Mouse (Mus musculus) brain, embryonic 14.5 days (tissue): ENCODE data around the gene Emilin3.

Source experiments
- CTCF ChIP-seq: fragments of 200-500 bp; IDR thresholded peaks from 2 replicates; pipeline ENCODE4 v1.5.1; 2012; ENCODE audit warnings: inconsistent platforms, mild to moderate bottlenecking, moderate library complexity, borderline replicate concordance; ENCODE audit not compliant: insufficient read depth, insufficient read length; ENCODE audit errors: extremely low read depth
- POLR2A ChIP-seq: fragments of 200-500 bp; IDR thresholded peaks from 2 replicates; pipeline ENCODE4 v1.6.1; 2012; ENCODE audit warnings: mild to moderate bottlenecking, inconsistent platforms, borderline replicate concordance; ENCODE audit not compliant: poor library complexity, insufficient read depth, insufficient read length, severe bottlenecking; ENCODE audit errors: extremely low read depth

GRCm38 (mm10) chr2:160872395-160872794 is 39.7 kb downstream of the Emilin3 start:
- TF ChIP-seq CTCF (no peak), POLR2A (no peak)
